Mouse (Mus musculus) kidney, adult 2 months (tissue): ENCODE results near the gene Fam178b.

Experiments
- CTCF ChIP-seq: fragments of 200-500 bp; conservative IDR thresholded peaks from 2 replicates; pipeline ENCODE4 v1.5.1; 2011; ENCODE audit warnings: low read depth, mild to moderate bottlenecking, control low read depth, low read length, moderate library complexity, mixed read lengths; ENCODE audit not compliant: insufficient read depth, insufficient read length
- POLR2A ChIP-seq: fragments of 200-500 bp; IDR thresholded peaks from one replicate; pipeline ENCODE4 v1.6.1; 2011; ENCODE audit warnings: low read depth, low read length, control low read depth

GRCm38 (mm10) chr1:36559256-36559655 is 123.7 kb downstream of the Fam178b start:
- TF ChIP-seq POLR2A (no peak), CTCF (no peak)
